Mouse (Mus musculus): ENCODE measurements around the gene Nup85. TPM values are rescaled to one million over a fixed set of nuclear protein-coding genes. Genes with fewer than 3 reads are reported as not detected.

Gene Nup85
- 37.0 TPM for polyA plus RNA-seq (2014; fragmentation: Illumina TruSeq; extraction: RNeasy Lipid Tissue Mini Kit (QIAGEN cat#74804); ENCODE audit: low read depth, low replicate concordance)

GRCm38 (mm10) chr11:115564064-115564809, at the start of gene Nup85:
Gene Nup85, plus strand, starts transcription at chr11:115564434.

GRCm38 (mm10) chr11:115536038-115536681, 28.1 kb upstream of the Nup85 start, which contains the start of gene Sumo2:
Gene Sumo2, minus strand, starts transcription at chr11:115536276.

DNA sequence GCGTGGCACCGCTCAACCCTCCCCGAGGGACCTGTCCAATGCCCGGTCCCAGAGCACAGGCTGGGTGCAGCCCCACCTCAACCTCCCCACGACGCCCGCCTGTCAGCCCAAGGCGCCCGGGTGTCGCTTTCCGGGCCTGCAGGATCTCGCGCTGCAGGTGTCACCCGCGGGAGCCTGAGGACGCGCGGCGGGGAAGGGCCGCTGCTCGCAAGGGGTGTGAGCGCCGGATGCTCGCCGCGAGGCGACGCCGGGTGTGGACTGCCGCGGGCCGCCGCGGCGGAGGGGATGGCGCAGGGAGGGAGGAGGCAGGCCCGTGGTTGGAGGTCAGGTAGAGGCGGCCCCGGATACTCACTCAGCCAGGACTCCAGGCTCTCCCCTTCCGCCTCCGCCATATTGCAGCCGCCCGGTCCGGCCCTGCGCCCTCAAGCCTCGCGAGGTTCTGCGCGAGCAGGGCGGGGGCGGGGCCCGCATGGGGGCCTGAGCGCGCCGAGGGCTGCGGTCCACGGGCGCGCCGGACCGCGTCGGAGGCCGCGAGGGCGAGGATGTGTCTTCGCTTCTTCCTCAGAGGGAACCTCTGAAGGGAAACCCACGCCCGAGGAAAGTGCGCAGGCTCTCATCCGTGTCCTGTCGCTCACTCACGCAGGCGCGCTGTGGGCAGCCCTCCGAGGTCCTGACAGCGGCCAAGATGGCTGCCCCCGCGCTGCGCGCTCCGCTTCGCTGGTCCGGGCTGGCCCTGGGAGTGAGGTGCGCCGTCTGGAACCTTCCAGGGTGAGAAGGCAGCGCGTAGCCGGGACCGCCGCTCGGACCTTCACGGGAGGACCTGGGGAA, 39.5 kb downstream of the Nup85 start, which contains the start of the genes Mrps7 and Gga3:
Gene Mrps7 (plus strand): TSS at position 450 of the 828 bp plus-strand sequence.
Gene Gga3 (minus strand): TSS at position 576 of the 828 bp plus-strand sequence.

GRCm38 (mm10) chr11:115612410-115613137, 48.3 kb downstream of the Nup85 start, which contains the start of gene Mif4gd:
Gene Mif4gd, minus strand, starts transcription at chr11:115612969.

GRCm38 (mm10) chr11:115627705-115628464, 63.7 kb downstream of the Nup85 start, which contains the start of gene Slc25a19:
Gene Slc25a19, minus strand, starts transcription at chr11:115628295.

Other genes starting within 250 kb of the Nup85 start
- not detected for gene Ush1g, start 242.4 kb upstream of the Nup85 start, polyA plus RNA-seq (2014; fragmentation: Illumina TruSeq; extraction: RNeasy Lipid Tissue Mini Kit (QIAGEN cat#74804); ENCODE audit: low read depth, low replicate concordance)
- gene Otop3, start 229.7 kb upstream of the Nup85 start, polyA plus RNA-seq (2014; fragmentation: Illumina TruSeq; extraction: RNeasy Lipid Tissue Mini Kit (QIAGEN cat#74804); ENCODE audit: low read depth, low replicate concordance), result not detected
- 3.8 TPM for gene Hid1, start 196.7 kb upstream of the Nup85 start, polyA plus RNA-seq (2014; fragmentation: Illumina TruSeq; extraction: RNeasy Lipid Tissue Mini Kit (QIAGEN cat#74804); ENCODE audit: low read depth, low replicate concordance)
- 3.8 TPM for gene Cdr2l, start 182.5 kb upstream of the Nup85 start, polyA plus RNA-seq (2014; fragmentation: Illumina TruSeq; extraction: RNeasy Lipid Tissue Mini Kit (QIAGEN cat#74804); ENCODE audit: low read depth, low replicate concordance)
- gene Mrpl58, start 160.7 kb upstream of the Nup85 start, polyA plus RNA-seq (2014; fragmentation: Illumina TruSeq; extraction: RNeasy Lipid Tissue Mini Kit (QIAGEN cat#74804); ENCODE audit: low read depth, low replicate concordance), result 115 TPM
- gene Atp5h, start 144.5 kb upstream of the Nup85 start, polyA plus RNA-seq (2014; fragmentation: Illumina TruSeq; extraction: RNeasy Lipid Tissue Mini Kit (QIAGEN cat#74804); ENCODE audit: low read depth, low replicate concordance), result 3,222 TPM
- 34.3 TPM for gene Kctd2, start 144.3 kb upstream of the Nup85 start, polyA plus RNA-seq (2014; fragmentation: Illumina TruSeq; extraction: RNeasy Lipid Tissue Mini Kit (QIAGEN cat#74804); ENCODE audit: low read depth, low replicate concordance)
- gene Trim80, start 123.9 kb upstream of the Nup85 start, polyA plus RNA-seq (2014; fragmentation: Illumina TruSeq; extraction: RNeasy Lipid Tissue Mini Kit (QIAGEN cat#74804); ENCODE audit: low read depth, low replicate concordance), result not detected
- gene Slc16a5, start 102.0 kb upstream of the Nup85 start, polyA plus RNA-seq (2014; fragmentation: Illumina TruSeq; extraction: RNeasy Lipid Tissue Mini Kit (QIAGEN cat#74804); ENCODE audit: low read depth, low replicate concordance), result not detected
- 2.1 TPM for gene Armc7, start 88.8 kb upstream of the Nup85 start, polyA plus RNA-seq (2014; fragmentation: Illumina TruSeq; extraction: RNeasy Lipid Tissue Mini Kit (QIAGEN cat#74804); ENCODE audit: low read depth, low replicate concordance)
- gene Nt5c, start 72.6 kb upstream of the Nup85 start, polyA plus RNA-seq (2014; fragmentation: Illumina TruSeq; extraction: RNeasy Lipid Tissue Mini Kit (QIAGEN cat#74804); ENCODE audit: low read depth, low replicate concordance), result 14.9 TPM
- 88.9 TPM for gene Jpt1, start 50.0 kb upstream of the Nup85 start, polyA plus RNA-seq (2014; fragmentation: Illumina TruSeq; extraction: RNeasy Lipid Tissue Mini Kit (QIAGEN cat#74804); ENCODE audit: low read depth, low replicate concordance)
- gene Sumo2, start 28.2 kb upstream of the Nup85 start, polyA plus RNA-seq (2014; fragmentation: Illumina TruSeq; extraction: RNeasy Lipid Tissue Mini Kit (QIAGEN cat#74804); ENCODE audit: low read depth, low replicate concordance), result 255 TPM
- gene Mrps7, start 39.5 kb downstream of the Nup85 start, polyA plus RNA-seq (2014; fragmentation: Illumina TruSeq; extraction: RNeasy Lipid Tissue Mini Kit (QIAGEN cat#74804); ENCODE audit: low read depth, low replicate concordance), result 79.9 TPM
- gene Gga3, start 39.6 kb downstream of the Nup85 start, polyA plus RNA-seq (2014; fragmentation: Illumina TruSeq; extraction: RNeasy Lipid Tissue Mini Kit (QIAGEN cat#74804); ENCODE audit: low read depth, low replicate concordance), result 13.7 TPM
- gene Mif4gd, start 48.5 kb downstream of the Nup85 start, polyA plus RNA-seq (2014; fragmentation: Illumina TruSeq; extraction: RNeasy Lipid Tissue Mini Kit (QIAGEN cat#74804); ENCODE audit: low read depth, low replicate concordance), result 62.3 TPM
- 53.1 TPM for gene Slc25a19, start 63.9 kb downstream of the Nup85 start, polyA plus RNA-seq (2014; fragmentation: Illumina TruSeq; extraction: RNeasy Lipid Tissue Mini Kit (QIAGEN cat#74804); ENCODE audit: low read depth, low replicate concordance)
- gene Grb2, start 144.2 kb downstream of the Nup85 start, polyA plus RNA-seq (2014; fragmentation: Illumina TruSeq; extraction: RNeasy Lipid Tissue Mini Kit (QIAGEN cat#74804); ENCODE audit: low read depth, low replicate concordance), result 83.0 TPM
- gene Tmem94, start 201.0 kb downstream of the Nup85 start, polyA plus RNA-seq (2014; fragmentation: Illumina TruSeq; extraction: RNeasy Lipid Tissue Mini Kit (QIAGEN cat#74804); ENCODE audit: low read depth, low replicate concordance), result 74.3 TPM
- gene Caskin2, start 249.2 kb downstream of the Nup85 start, polyA plus RNA-seq (2014; fragmentation: Illumina TruSeq; extraction: RNeasy Lipid Tissue Mini Kit (QIAGEN cat#74804); ENCODE audit: low read depth, low replicate concordance), result 33.6 TPM

Measured in heart, adult 10 weeks (tissue).